Mouse (Mus musculus): Measurements from ENCODE around the gene Dmrt3.

Dmrt3 gene

DNA sequence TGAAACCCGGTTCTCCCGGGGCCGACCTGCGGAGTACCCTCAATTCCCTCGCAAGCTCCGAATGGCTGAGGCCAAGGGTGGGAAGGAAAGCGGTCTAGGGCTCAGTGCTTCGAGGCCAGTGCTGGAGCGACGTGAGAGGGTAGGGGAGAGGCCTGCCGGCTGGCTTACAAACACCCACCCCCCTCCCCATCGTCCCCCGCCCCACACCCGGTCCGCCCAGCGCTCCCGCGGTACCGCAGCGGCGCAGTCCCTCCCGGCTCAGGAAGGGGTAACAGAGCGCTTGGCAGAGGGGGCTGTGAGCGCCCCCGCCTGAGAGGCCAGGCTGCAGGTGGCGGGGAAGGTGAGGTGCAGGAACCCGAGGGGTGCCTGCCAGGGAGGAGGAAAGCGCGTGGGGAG, at the start of gene Dmrt3:
Dmrt3 (plus strand) TSS at position 287 of the 396 bp plus-strand sequence.
- DNase-seq (ENCODE audit: extremely low spot score), result peak; percentile 65

DNA sequence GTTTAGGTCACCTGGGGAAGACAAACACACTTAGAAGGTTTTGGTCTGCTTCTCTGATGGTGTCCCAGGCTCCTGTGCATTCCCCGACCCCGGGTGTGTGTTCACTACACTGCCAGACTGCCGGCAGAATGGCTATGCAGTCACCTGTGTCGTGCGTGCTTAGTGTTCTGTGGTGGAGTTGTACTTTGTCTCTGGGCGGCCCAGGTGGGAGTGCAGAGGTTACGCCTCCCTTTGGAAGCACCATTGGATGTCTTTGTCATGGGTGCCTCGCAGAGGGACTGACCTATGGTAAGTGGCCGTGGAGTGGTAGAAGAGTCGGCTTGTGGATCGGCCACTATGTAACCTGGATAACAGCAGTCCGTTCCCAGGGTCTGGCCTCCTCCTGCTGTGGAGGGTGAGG, 45.7 kb upstream of the Dmrt3 start:
- no peak for DNase-seq (ENCODE audit: extremely low spot score)

DNA sequence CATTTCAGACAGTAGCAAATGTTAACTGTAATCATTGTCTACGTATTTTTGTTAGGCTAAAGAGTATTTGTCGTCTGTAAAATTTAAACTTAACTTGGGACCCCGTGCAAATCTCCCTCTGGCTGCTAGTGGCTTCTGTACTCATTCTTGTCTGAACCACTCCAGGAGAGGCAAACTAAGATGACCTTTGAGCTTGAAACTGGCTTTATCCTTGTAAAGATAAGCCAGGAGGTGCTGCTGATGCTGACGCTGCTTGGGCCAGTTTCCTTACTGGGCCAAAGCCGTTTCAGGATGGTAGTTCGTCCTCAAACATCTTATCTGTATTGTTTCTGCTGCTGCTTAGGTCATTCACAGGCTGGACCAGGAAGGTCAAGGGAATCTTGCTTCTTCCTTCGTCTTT, 40.3 kb upstream of the Dmrt3 start:
- DNase-seq (ENCODE audit: extremely low spot score), result no peak

DNA sequence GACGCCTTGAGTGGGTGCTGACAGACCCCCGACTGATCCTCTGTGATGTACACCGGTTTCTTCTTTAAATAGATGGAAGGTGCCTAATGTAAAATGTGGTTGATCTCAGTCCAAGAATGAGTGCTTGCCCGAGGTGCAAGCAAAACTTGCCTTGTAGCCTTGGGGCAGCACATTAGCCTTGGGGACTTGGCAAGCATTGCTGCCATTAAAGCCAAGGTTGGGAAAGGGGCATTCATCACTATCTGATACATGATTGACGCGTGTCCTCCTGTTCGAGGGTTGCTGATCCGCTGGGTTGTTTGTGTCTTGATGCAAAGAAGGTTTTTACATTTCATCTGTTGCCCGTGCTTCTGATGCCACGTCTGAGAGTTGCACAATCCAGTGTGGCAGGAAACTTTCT, 35.7 kb upstream of the Dmrt3 start:
- DNase-seq (ENCODE audit: extremely low spot score), result no peak

- DNase-seq (ENCODE audit: extremely low spot score), result peak; percentile 54
Observed at GRCm38 (mm10) chr19:25574981-25575814, 34.9 kb upstream of the Dmrt3 start.

- DNase-seq (ENCODE audit: extremely low spot score), result no peak
Observed at GRCm38 (mm10) chr19:25578358-25578757, 31.7 kb upstream of the Dmrt3 start.

- DNase-seq (ENCODE audit: extremely low spot score), result no peak
Observed at GRCm38 (mm10) chr19:25579440-25579839, 30.7 kb upstream of the Dmrt3 start.

DNA sequence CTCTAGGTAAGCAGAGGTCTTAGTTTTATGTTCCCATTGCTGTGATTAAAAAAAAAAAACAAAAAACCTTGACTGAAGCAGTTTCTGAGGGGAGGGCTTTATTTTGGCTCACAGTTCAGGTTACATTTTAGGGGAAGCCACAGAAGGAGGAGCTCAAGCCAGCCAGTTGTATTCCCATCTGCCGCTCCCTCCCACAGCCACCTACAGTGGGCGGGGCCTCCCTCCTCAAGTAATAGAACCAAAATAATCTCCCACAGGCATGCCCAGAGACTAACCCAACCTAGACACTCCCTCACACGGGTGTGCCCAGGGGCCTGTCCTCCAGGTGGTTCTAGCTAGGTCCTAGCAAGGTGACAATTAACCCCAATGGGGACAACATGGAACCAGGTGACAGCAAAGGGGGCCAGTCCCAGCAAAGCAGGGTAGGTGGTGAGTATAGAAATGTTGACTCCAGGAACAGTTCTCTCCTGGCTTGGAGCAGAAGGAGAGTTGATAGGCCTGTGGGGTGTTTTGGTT, 12.3 kb upstream of the Dmrt3 start:
- no peak for DNase-seq (ENCODE audit: extremely low spot score)

DNA sequence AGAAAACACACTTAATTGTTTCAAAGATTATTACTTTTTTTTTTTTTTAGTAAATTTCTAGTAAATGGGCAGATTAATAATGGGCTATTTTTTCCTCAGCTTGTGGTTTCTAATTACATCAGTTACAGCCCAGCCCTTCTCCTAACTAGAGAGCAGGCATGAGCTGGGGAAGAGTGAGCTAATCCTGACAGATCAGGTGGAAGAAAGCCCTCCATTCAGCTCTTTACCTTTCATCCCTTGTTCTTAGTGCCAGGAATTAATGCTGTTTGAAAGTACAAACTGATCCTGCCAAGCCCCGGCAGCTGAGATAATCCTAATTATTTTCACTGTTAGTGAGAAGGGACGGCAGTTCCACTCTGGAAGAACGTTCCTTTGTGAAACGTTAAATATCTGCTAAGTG, 11.5 kb upstream of the Dmrt3 start:
- DNase-seq (ENCODE audit: extremely low spot score), result no peak

DNA sequence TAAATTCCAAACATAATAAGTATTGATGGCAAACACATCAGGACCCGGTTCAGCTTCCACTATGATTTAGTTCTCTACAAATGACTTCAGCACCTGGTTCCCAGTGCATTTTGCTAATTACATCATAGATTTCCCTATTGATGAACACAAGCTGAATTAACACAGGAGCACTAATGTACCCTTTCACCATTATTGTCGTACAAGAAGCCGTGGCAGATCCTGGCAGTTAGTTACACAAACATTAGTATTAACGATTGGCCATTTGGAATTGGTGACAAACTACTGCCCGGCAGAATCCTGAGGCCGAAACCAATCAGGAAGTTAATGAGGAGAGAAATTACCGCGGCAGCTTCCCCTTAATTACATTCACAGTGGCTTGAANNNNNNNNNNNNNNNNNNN, 8.1 kb upstream of the Dmrt3 start:
- no peak for DNase-seq (ENCODE audit: extremely low spot score)

DNA sequence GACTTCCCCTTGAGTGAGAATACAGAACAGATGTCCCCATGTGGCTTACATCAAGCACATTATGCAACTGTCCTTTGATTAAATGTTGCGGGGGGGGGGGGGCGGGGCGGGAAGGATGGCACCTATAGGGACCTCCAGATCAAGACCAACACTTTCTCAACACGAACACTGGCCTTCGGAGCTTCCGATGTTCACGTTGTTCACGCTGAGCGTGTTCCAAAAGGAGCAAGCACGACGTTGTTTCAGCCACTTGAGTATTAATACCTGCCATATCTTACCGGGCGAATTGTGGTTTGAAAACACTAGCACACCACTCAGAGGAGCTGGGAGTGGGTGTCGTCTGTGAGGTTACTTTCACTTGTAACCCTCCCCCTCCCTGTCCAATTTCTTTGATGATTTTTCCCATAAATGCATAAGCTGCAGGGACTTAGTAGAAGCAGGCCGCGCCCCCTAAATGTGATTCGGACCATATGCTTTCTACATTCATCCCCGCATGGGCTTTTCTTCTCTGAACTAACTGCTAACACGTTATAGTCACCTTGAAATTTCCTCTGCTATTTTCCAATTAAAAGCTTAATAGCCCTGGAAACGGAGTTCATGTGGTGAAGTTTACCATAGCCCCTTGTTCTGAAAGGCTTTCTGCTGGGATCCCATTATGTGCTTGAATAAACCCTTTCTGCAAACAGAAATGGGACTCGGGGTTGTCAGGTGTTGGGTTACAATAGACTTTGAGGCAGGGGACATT, 2.5 kb upstream of the Dmrt3 start:
- DNase-seq (ENCODE audit: extremely low spot score), result no peak

GRCm38 (mm10) chr19:25608206-25608580, 1.9 kb upstream of the Dmrt3 start:
- no peak for DNase-seq (ENCODE audit: extremely low spot score)

GRCm38 (mm10) chr19:25608961-25609850, 895 bp upstream of the Dmrt3 start:
- DNase-seq (ENCODE audit: extremely low spot score), result no peak

DNA sequence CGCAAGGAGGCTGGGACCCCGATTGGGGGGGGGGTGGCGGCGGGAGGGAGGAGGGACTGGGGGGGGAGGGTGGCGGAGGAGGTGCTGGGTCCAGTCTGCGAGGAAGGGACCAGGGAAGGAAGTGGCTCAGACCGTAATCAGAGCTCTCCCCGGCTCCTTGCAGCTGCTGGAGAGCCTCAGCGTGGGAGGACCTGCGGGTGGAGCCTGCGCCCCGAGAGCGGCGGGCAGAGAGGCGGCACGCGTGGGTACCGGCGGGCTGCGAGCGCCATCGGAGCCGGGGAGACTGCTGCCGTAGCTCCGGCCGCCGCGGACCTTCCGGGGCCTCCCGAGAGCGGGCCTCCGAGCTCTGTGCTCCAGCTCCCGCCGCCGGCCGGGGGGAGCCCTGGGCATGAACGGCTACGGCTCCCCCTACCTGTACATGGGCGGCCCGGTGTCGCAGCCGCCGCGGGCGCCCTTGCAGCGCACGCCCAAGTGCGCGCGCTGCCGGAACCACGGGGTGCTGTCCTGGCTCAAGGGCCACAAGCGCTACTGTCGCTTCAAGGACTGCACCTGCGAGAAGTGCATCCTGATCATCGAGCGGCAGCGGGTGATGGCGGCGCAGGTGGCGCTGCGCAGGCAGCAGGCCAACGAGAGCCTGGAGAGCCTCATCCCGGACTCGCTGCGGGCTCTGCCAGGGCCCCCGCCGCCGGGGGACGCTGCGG, 460 bp downstream of the Dmrt3 start:
- peak; percentile 63 for DNase-seq (ENCODE audit: extremely low spot score)

DNA sequence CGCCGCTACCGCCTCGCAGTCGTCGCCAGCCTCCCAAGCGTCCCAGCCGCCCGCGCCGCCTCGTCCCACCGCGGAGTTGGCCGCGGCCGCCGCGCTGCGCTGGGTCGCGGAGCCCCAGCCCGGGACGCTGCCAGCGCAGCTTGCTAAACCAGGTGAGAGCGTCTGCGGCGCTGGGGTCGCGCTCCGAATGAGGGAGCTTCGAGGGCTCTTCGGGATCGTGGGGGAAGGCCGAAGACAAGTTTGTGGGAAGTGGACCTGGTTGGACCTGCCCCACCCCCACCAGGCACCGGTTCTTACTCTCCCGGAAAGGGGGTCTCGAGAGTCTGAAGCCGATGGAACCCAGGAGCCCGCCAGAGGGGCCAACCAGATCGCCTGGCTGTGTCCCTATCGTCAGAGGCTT, 1.0 kb downstream of the Dmrt3 start:
- DNase-seq (ENCODE audit: extremely low spot score), result peak; percentile 58

DNA sequence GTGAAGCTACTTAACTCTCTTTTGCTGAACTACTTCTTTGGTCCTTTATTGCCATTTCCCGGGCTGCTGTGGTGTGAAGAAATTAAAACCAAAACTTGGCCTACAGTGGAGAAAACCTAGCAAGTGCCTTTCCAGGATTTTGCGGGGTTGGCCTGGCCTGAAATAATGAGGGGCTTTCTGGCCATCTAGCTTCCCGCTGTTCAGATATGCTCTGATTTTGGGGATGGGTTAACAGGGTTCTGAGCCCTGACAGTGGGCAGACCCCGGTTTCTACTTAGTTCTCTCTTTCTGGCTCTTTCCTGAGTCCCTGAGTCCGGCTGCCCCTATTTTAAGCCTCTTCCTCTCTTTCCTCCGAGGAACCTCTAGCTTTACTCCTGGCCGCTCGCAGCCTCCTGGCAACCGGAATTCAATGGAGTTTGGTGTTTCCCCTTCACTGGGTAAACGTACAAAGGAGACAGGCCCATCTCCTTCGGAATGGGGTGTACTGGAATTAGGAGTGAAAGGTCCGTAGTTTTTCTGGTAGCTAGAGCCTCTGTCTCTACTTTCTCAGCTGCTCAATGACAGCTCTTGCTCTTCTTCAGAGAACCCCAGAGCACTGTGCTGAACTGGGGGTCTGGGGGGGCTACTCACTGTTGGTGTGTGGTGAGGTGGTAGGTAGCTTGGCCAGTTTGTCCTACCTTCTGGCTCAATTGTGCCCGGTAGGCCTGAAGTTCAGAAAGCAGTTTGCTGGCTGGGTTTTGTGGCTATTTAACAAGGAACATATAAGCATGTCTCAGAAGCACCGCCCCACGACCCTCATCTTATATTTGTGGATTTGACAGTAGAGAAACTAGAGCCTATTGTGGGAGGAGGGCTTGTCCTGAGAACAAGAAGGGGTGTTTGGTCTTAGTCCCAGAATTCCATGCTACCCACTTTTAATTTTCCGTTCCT, 2.0 kb downstream of the Dmrt3 start:
- DNase-seq (ENCODE audit: extremely low spot score), result no peak

GRCm38 (mm10) chr19:25612806-25613295, 2.8 kb downstream of the Dmrt3 start:
- no peak for DNase-seq (ENCODE audit: extremely low spot score)

GRCm38 (mm10) chr19:25613476-25614300, 3.6 kb downstream of the Dmrt3 start:
- DNase-seq (ENCODE audit: extremely low spot score), result peak; percentile 56

- no peak for DNase-seq (ENCODE audit: extremely low spot score)
Observed at GRCm38 (mm10) chr19:25615889-25616288, 5.8 kb downstream of the Dmrt3 start.

Data from embryo, embryonic 9.5 days (tissue).